Mouse (Mus musculus) ovary, adult 18-20 months (tissue): ENCODE results near the gene Vmn2r105.

Source experiments
- DNase-seq: peaks from one replicate; pipeline ENCODE4 v3.0.0; 2022; ENCODE audit warnings: low spot score, mixed read lengths

Vmn2r105 gene

DNA sequence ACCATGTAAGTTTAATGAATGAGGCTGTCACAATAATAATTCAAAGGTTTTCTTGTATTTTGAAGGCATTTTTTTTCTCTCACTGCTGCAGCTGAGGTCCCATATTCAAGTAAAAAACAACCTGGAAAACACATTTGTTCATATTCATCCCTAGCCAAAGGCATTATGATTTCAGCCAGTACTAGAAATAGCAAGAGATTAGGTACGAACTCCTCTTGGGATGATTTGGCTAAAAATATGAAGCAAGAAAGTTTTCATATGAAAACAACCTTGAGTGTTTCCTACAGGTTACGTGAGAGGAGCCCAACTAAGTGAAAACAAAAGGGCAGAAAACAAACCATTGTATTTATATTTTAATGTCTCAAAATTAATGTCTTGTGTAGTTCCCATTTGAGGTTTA, at the start of gene Vmn2r105:
Gene Vmn2r105 (minus strand): TSS at position 101 of the 400 bp plus-strand sequence.
- no peak for DNase-seq

DNA sequence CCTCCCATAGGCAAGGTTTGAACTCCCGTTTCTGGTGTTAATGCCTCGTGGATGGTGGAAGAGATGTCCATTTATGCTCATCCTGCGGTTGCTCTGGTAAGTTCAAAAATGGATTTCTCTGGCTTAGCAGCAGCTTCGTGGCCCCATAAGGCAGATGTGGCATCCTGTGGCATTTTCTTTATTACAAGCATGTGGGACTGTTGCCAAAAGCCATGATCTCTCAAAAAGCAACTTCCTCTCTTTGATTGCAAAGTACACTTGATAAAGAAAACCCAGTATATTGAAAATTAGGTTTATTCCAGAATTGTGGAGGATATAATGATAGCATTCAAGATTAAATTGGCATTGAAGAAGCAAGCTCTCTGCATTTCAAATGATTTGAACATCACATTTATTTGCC, 20.7 kb upstream of the Vmn2r105 start:
- DNase-seq: no peak

DNA sequence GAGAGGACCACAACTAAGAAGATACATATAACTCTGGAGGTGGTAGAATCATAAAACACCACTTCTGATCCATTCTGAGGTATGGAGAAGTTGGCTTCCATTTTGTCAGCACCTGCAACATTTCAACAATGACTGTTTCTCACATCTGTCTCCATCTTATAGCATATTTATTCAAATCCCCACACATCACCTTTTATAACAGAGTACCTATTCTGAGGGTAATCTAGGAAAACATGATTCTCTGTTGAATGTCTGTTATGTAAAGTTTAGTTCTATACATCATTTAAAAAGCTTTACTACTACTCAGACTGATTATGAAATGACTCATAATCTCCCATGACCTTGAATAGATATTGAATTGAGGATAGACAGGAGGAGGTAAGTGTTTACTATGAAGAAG, 51.9 kb downstream of the Vmn2r105 start, which contains the start of gene Fpr-rs6:
Gene Fpr-rs6 (minus strand): TSS at position 101 of the 400 bp plus-strand sequence.
- DNase-seq: no peak
